In genomic region chr3:102610970-102611369, GRCm38 (mm10) we compare ENCODE assay signal across 19 mouse cellular contexts.
DNase-seq lines count a peak whose midpoint lies in the region; ATAC-seq and TF ChIP-seq lines count a peak whose summit lies in the region.
"Had no signal": no experiment of that assay in that cellular context is flagged by ENCODE, and none has a peak within 500 bp of the region (broad histone marks: within the 10 kb centered on the region; RNA-seq: fewer than 3 reads in every experiment).

No protein-coding gene starts in this region.

- no peak for TF ChIP-seq POLR2A in brain, embryonic 14.5 days (IDR thresholded peaks at IDR 0.05; ENCODE audit: borderline replicate concordance, extremely low read depth, insufficient read depth, insufficient read length, poor library complexity, severe bottlenecking)

- no peak for TF ChIP-seq CTCF in forebrain, postnatal 0 days (IDR thresholded peaks at IDR 0.05; ENCODE audit: low read depth)
- TF ChIP-seq CTCF in brain, embryonic 14.5 days (IDR thresholded peaks at IDR 0.05; ENCODE audit: borderline replicate concordance, extremely low read depth, insufficient read depth, insufficient read length): no peak
- TF ChIP-seq CTCF in midbrain, postnatal 0 days (IDR thresholded peaks at IDR 0.05): no peak

- peaks cover 7% of the 10 kb centered on the region; the same call in 1 of the 2 replicates for H3K4me1 ChIP-seq in forebrain, embryonic 14.5 days (ENCODE audit: control insufficient read depth, insufficient read depth, low read length)
- no peaks in the 10 kb centered on the region for H3K4me1 ChIP-seq in forebrain, postnatal 0 days (ENCODE audit: insufficient read depth)
- peaks cover 21% of the 10 kb centered on the region for H3K4me1 ChIP-seq in limb, embryonic 13.5 days
- H3K4me1 ChIP-seq in limb, embryonic 10.5 days: peaks cover 13% of the 10 kb centered on the region
- H3K4me1 ChIP-seq in midbrain, postnatal 0 days (ENCODE audit: insufficient read depth, low read length): no peaks in the 10 kb centered on the region
- H3K4me1 ChIP-seq: liver, embryonic 15.5 days had no signal

- 11% methylated on average over 5 of the region's 5 CpGs for WGBS in forebrain, embryonic 14.5 days
- WGBS in forebrain, postnatal 0 days: 19% methylated on average over 5 of the region's 5 CpGs
- 40% methylated on average over 5 of the region's 5 CpGs for WGBS in limb, embryonic 13.5 days
- WGBS in limb, embryonic 10.5 days: 47% methylated on average over 5 of the region's 5 CpGs
- WGBS in midbrain, postnatal 0 days: 14% methylated on average over 5 of the region's 5 CpGs

- H3K27ac ChIP-seq in forebrain, embryonic 14.5 days (ENCODE audit: low read depth, low read length): no peak overlapping the region
- H3K27ac ChIP-seq in forebrain, postnatal 0 days (ENCODE audit: low read depth, low read length): no peak overlapping the region
- no peak overlapping the region for H3K27ac ChIP-seq in limb, embryonic 13.5 days
- H3K27ac ChIP-seq in limb, embryonic 10.5 days: no peak overlapping the region
- H3K27ac ChIP-seq in midbrain, postnatal 0 days (ENCODE audit: low read depth, low read length): no peak overlapping the region
- H3K27ac ChIP-seq: embryonic facial prominence, embryonic 10.5 days; gastrocnemius, adult 2 months; limb, embryonic 12.5 days; liver, embryonic 15.5 days had no signal

- no peak overlapping the region for H3K4me3 ChIP-seq in forebrain, embryonic 14.5 days (ENCODE audit: low read depth, low read length)
- H3K4me3 ChIP-seq in forebrain, postnatal 0 days (ENCODE audit: low read depth, low read length): no peak overlapping the region
- H3K4me3 ChIP-seq in limb, embryonic 13.5 days: no peak overlapping the region
- H3K4me3 ChIP-seq in limb, embryonic 10.5 days: no peak overlapping the region
- no peak overlapping the region for H3K4me3 ChIP-seq in midbrain, postnatal 0 days (ENCODE audit: low read depth, low read length)
- H3K4me3 ChIP-seq: embryonic facial prominence, embryonic 10.5 days; gastrocnemius, adult 2 months; limb, embryonic 12.5 days; liver, embryonic 15.5 days; neural tube, embryonic 13.5 days had no signal

- no peaks in the 10 kb centered on the region for H3K36me3 ChIP-seq in forebrain, embryonic 14.5 days (ENCODE audit: control insufficient read depth, insufficient read depth, low read length)
- H3K36me3 ChIP-seq in forebrain, postnatal 0 days (ENCODE audit: insufficient read depth): no peaks in the 10 kb centered on the region
- H3K36me3 ChIP-seq in limb, embryonic 13.5 days: no peaks in the 10 kb centered on the region
- H3K36me3 ChIP-seq in limb, embryonic 10.5 days: no peaks in the 10 kb centered on the region
- no peaks in the 10 kb centered on the region for H3K36me3 ChIP-seq in midbrain, postnatal 0 days (ENCODE audit: insufficient read depth, low read length)
- H3K36me3 ChIP-seq: embryonic facial prominence, embryonic 10.5 days; G1E; limb, embryonic 12.5 days; liver, embryonic 15.5 days; neural tube, embryonic 13.5 days had no signal

- no peak overlapping the region for H3K9ac ChIP-seq in forebrain, embryonic 14.5 days (ENCODE audit: low read length)
- no peak overlapping the region for H3K9ac ChIP-seq in forebrain, postnatal 0 days
- H3K9ac ChIP-seq in limb, embryonic 13.5 days: no peak overlapping the region
- H3K9ac ChIP-seq in midbrain, postnatal 0 days (replicated peaks; ENCODE audit: low read length, poor library complexity, severe bottlenecking): no peak overlapping the region
- H3K9ac ChIP-seq: limb, embryonic 12.5 days; liver, embryonic 15.5 days; neural tube, embryonic 13.5 days had no signal

- H3K27me3 ChIP-seq in forebrain, embryonic 14.5 days (replicated peaks; ENCODE audit: control insufficient read depth, insufficient read depth, low read length): no peaks in the 10 kb centered on the region
- H3K27me3 ChIP-seq in forebrain, postnatal 0 days (ENCODE audit: insufficient read depth, low read length): no peaks in the 10 kb centered on the region
- H3K27me3 ChIP-seq in limb, embryonic 13.5 days: no peaks in the 10 kb centered on the region
- H3K27me3 ChIP-seq in limb, embryonic 10.5 days (ENCODE audit: low read depth, poor library complexity, severe bottlenecking): no peaks in the 10 kb centered on the region
- no peaks in the 10 kb centered on the region for H3K27me3 ChIP-seq in midbrain, postnatal 0 days (ENCODE audit: insufficient read depth, low read length)
- H3K27me3 ChIP-seq: liver, embryonic 15.5 days; neural tube, embryonic 13.5 days had no signal

- DNase-seq in forebrain, embryonic 14.5 days (ENCODE audit: low spot score): peak; percentile 37
- no peak for DNase-seq in forebrain, postnatal 0 days
- DNase-seq in limb, embryonic 10.5 days (ENCODE audit: low spot score): no peak
- peak; percentile 66 for DNase-seq in brain, embryonic 14.5 days (ENCODE audit: low read depth)
- peak; percentile 41 for DNase-seq in midbrain, postnatal 0 days (ENCODE audit: low spot score)
- no peak for DNase-seq in embryo, embryonic 9.5 days (ENCODE audit: extremely low spot score)
- no peak for DNase-seq in right cerebral cortex, postnatal 4 days
- DNase-seq: cerebellum, adult 8-10 months; gastrocnemius, adult 2 months; kidney, postnatal 36 days; right cerebral cortex, postnatal 25 days had no signal

- 0 out of 2 replicates have a peak overlapping the region, but pooled peaks have one; percentile 2 for H3K4me2 ChIP-seq in forebrain, embryonic 14.5 days (ENCODE audit: low read length)
- no peak overlapping the region for H3K4me2 ChIP-seq in forebrain, postnatal 0 days (ENCODE audit: low read depth)
- peak overlapping the region; percentile 16 for H3K4me2 ChIP-seq in limb, embryonic 13.5 days (replicated peaks)
- no peak overlapping the region for H3K4me2 ChIP-seq in midbrain, postnatal 0 days (ENCODE audit: low read depth, low read length, poor library complexity, severe bottlenecking)
- H3K4me2 ChIP-seq: limb, embryonic 12.5 days; liver, embryonic 15.5 days; neural tube, embryonic 13.5 days had no signal

- H3K9me3 ChIP-seq in forebrain, embryonic 14.5 days (replicated peaks; ENCODE audit: control insufficient read depth, low read length): no peaks in the 10 kb centered on the region
- H3K9me3 ChIP-seq in forebrain, postnatal 0 days (ENCODE audit: low read length): no peaks in the 10 kb centered on the region
- no peaks in the 10 kb centered on the region for H3K9me3 ChIP-seq in limb, embryonic 13.5 days
- H3K9me3 ChIP-seq in limb, embryonic 10.5 days (replicated peaks): no peaks in the 10 kb centered on the region
- no peaks in the 10 kb centered on the region for H3K9me3 ChIP-seq in midbrain, postnatal 0 days (ENCODE audit: low read length)
- H3K9me3 ChIP-seq: embryonic facial prominence, embryonic 10.5 days; G1E; limb, embryonic 12.5 days; liver, embryonic 15.5 days; neural tube, embryonic 13.5 days had no signal

- peak; percentile 36; the same call in 1 of the 2 replicates for ATAC-seq in forebrain, embryonic 14.5 days
- ATAC-seq in forebrain, postnatal 0 days: no peak; the same call in 1 of the 2 replicates
- no peak for ATAC-seq in limb, embryonic 13.5 days (ENCODE audit: low FRiP score, low read depth)
- no peak for ATAC-seq in midbrain, postnatal 0 days (ENCODE audit: low FRiP score)
- ATAC-seq: intestine, embryonic 16.5 days; lung, postnatal 0 days had no signal

Comparison
In these comparisons a context has a peak if more than half of its experiments do, and no peak if none do; other contexts are left out.
1. DNase-seq: peak in forebrain, embryonic 14.5 days (single experiment), brain, embryonic 14.5 days (single experiment) and midbrain, postnatal 0 days (single experiment); none in forebrain, postnatal 0 days (single experiment), limb, embryonic 10.5 days (single experiment), embryo, embryonic 9.5 days (single experiment) and right cerebral cortex, postnatal 4 days (single experiment).
2. H3K4me2 ChIP-seq: peak in forebrain, embryonic 14.5 days (single experiment) and limb, embryonic 13.5 days (single experiment); none in forebrain, postnatal 0 days (single experiment) and midbrain, postnatal 0 days (single experiment).